Mouse (Mus musculus) kidney, postnatal 36 days (tissue): ENCODE measurements at regions not wholly inside any gene's neighbourhood (a gene's known extent, or its start where the extent isn't known, plus 50 kb on each side); places are given as distances from the start of the nearest gene placed in this dataset.

Experiments
- DNase-seq, 2 experiments: peaks; one replicate each; pipeline ENCODE4 v3.0.0; 2021 to 2022; ENCODE audit warnings: mixed read lengths in 2 of 2

DNA sequence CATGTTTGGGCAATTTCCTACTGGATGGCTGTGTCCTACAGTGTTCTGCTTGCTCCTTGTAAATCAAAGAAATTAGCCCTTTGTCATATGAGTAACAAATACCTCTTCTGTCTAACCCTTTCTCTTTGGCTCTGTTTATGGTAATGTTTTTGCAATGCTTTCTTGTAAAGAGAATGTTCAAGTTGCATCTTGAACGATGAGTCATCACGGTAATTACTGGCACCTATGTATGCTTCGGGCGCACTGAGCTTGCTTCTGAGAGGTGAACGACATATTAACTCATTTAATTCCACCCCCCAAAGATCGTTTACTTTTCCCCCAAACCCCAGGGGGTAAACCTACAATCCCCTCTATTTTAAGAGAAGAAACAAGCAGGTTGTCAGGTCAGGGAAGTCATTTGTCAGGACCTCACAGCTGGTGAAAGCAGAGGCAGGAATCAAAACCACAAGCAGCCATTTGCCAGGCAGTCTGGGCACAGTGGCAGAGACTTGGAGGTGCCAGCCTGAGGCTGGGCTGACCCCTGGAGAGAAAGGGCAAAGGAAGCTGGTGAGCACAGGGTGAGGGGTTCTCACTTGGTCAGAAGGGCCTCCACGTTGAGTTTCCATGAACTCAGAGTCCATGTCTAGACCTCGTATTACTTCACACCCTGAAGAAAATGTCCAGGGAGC, 87.6 kb upstream of the Atp1a1 start:
- DNase-seq = no peak

DNA sequence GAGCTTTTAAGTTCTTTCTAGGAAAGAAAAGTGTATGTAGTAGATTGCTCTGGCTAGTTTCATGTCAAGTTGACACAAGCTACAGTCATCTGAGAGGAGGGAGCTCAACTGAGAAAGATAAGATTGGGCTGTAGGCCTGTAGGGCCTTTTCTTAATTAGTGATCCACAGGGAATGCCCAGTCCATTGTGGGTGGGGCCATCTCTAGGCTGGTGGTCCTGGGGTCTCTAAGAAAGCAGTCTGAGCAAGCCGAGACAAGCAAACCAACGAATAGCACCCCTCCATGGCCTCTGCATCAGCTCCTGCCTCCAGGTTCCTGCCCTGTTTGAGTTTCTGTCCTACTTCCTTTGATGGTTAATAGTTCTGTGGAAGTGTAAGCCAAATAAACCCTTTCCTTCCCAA, 86.3 kb upstream of the Atp1a1 start:
- DNase-seq = no peak

DNA sequence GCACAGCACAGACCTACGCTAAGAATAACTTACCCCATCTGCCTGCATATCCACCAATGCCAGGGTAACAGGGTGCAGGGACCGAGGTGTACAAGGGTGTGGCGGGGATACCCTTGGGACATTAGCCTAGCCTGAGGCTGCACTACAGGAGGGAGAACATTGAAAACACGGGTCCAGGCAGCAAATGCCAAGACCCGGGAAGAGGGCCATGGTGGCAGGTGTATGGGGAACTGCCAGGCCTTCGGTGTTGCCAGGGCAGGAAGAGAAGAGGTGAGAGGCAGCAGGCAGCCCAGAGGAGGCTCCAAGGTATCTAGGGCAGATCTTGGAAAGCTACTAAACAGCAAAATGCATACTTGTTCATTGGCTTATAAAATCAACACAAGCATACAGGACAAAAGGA, 85.7 kb upstream of the Atp1a1 start:
- no peak for DNase-seq

DNA sequence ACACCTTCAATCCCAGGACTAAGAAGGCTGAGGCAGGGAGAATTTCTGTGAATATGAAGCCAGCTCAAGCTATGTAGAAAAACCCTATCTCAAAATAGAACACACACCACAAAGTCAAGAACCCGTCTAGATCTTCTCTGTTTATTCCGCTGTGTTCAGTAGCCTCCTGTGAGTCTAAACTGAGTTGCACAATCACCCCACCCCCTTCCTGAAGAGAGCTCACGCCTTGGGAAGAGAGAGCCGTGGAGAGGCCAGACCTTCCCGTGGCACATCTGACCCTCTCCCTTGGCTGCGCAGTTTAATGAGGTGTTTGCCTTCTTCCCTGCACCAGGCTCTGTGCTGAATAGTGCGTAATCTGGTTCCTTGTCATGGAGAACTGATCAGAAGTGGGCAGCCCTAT, 80.7 kb upstream of the Atp1a1 start:
- no peak for DNase-seq

DNA sequence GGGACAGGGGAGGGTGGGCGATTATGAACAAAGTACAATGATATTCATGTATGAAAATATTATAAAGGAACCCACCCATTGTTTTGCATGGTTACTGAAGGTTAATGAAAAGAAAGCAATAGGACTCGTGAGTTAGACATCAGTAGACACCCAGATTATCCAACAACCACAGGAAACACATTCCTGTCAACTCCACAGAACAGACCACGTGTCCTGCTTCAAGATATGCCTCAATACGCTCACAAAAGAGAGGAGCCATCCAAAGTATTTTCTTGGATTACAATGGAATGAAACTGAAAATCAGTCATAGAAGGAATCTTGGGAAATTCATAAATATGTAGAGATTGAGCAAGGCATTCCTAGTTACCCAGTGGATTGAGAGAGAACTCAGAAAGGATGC, 68.5 kb upstream of the Atp1a1 start:
- peak in 1 of 2 experiments; percentile 44 for DNase-seq

DNA sequence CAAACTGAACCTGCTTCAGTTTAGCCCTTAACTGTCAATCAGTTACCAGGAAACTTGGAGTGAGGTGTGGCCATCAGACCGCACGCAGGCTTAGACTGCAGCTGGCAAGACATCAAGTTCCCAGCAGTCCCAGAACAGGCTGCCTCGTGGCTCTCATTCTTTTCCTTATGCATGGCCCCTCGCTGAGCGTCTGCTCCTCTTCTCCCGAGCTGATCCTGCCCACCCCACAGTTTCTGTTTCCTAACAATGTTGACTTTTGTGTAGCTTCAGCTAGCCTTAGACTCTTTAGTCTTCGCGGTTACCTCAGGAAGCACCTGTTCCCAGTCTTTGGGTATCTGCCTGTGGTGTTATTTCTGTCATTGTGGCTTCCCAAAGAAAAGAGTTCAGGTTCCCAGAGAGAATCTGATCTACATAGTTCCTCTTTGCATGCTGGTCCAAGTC, 66.1 kb upstream of the Atp1a1 start:
- DNase-seq = peak; percentile 83 to 93

DNA sequence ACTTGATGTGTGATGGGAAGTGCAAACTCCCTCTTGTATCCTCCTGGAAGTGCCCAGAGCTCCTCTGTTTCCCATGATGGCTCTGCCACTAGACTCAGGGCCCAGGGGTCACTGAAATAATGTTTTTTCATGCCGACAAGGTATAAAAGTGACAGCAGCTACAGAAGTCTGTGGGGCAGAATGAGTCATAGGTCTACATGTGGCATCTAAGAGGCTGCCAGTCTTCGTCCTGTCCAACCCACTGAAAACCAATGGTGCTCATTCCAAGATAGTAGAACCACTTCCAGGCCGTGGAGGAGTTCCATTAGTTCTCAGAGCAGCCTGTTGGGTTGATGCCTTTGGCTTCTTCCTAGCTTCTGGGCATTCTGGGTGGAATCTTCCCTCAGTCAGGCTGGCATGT, 65.3 kb upstream of the Atp1a1 start:
- no peak for DNase-seq

DNA sequence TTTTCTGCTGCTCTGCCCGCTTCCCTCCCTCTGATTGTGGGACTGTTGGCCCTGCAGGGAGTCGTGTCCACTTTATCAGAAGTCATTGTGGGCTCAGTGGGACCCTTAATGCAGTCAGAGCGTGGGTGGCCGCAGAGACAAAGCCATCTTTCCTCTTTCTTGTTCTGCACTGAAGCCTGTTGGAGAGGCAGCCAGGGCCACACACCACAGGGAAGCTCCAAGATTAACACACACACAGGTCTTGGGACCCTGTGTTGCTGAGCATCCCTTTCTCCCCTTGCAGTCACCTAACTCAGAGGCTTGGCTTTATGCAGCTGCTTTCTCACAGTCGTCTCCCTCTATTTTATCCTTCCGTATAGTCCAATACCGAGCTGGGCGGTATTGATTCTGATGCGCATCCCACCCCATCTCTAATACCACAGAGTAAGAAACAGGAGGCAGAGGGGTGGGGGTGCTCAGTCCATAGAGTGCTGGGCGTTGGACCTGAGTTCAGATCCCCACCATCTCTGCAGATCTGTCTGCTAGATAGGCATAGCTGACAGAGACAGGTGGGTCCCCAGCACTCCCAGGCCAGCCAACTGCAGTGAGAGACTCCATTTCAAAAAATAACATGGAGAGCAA, 63.4 kb upstream of the Atp1a1 start:
- no peak for DNase-seq

DNA sequence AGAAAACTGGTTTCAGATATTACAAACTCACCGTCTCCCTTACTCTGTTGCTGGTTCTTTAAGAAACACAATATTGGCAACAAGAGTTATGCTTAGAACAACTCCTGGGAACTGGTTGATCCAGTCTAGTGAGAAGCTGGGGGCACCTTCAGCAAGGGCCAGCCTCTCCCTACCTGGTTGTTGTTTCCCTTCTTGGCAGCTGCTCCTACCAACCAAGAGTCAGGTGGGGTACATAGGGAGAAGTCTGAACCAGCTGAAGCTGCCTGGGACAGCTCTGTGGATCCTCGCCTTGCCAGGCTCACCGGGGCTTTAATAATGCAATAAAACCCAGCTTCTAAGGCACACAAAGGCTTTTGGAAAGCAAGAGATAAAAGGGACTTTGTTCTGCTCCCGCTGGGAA, 62.7 kb upstream of the Atp1a1 start:
- DNase-seq = peak; percentile 64 to 82

DNA sequence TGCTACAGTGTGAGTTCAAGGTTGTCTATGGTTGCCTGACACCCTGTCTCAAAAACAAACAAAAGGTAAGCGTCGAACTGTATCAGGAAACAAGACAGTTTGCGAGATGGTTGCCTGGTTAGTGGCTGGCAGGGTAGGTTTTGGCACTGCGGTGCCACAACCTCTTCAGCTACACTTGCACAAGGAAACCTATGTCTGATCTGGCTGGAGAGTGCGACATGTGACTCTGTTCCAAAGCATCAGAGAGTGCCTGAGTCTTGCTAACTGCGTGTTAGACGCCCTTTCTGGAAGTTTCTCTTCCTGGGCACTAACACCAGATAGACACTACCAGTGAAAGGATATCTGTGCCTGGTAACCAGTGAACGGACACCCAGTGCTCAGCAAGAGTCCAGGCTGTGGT, 62.1 kb upstream of the Atp1a1 start:
- DNase-seq = no peak

DNA sequence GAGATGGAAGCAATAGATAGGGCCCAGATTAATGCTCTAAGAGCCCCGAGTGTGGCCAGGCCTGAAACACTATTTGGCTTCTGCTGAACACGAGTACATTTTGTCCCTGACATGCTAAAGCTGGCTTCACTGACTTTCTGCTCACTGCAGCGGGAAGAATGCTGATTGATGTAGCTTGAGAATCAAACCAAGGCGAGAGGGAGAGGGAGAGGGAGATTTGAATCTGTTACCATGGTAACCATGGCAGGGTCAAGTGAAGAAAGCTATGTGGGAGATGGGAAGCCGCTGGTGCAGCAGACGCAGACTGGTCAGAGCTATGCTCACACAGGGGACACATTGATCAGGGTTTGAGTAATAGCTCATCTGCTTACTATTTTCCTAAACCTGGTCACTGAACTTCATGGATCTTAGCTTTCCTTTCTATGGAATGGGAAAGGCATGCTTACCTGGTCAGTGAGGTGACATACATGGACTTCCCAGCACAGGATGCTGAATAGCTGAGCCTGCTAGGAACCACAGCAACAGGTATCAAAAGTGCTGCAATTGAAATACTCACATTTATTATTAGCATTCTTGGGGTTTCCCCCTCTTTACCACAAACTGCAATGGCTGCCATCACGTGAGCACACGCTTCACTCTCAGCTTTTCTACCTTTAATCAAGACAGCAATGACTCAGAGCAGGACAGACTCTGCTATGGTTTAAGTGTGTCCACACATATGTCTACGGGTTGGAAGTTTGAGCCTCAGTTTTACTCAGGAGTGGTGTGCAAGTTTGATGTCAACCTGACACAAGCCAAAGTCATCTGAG, 56.9 kb upstream of the Atp1a1 start:
- DNase-seq = peak in 1 of 2 experiments; percentile 57

DNA sequence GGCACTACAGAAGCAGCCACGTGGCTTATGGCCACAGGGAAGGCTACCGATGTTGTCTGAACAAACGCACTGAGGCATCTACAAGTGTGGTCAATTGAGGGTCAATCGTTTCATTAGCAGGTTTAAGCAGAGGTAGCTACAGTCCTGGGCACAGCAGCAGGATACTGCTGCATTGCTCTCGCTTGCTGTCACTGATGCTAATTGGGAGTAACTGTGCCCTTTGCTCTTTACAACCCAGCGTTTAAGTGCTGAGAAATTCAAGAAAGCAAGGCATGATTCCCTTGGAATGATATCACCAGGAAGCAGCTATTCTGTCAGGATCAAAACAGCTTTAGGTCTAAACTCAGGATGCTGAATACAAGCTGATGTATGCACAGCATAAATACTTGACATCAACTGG, 56.2 kb upstream of the Atp1a1 start:
- DNase-seq = no peak

DNA sequence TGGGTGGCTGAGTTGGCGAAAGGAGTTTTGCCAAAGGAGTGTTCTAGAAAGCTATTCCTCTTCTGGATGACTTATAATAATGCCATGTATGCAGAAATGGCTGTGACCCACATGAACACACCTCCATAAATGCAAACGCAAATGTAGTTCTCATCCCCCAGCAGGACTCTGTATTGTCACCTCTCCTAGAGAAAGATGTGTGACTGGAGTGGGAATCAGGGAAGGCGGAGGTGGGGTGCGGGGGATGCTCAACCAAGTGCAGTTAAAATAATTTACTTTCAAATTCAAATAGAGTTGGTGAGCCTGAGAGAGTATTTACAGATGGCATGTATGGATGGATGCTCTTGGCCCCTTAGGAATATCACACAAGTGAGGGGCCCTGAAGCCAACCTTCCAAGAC, 55.7 kb upstream of the Atp1a1 start:
- no peak for DNase-seq

DNA sequence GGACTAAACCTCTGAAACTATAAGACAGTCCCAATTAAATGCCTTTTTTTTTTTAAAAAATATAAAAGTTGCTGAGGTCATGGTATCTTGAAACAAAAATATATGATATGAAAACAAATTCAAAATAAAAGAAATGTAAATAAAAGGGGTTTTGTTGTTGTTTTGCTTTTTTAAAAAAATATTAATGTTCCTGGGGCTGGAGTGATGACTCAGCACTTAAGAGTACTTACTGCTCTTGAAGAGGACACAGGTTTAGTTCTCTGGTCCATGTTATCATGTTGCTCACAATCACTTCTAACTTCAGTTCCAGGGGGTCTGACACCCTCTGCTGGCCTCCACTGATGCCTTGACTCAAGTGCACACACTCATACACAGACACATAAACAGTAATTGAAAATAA, 53.5 kb upstream of the Atp1a1 start:
- no peak for DNase-seq

DNA sequence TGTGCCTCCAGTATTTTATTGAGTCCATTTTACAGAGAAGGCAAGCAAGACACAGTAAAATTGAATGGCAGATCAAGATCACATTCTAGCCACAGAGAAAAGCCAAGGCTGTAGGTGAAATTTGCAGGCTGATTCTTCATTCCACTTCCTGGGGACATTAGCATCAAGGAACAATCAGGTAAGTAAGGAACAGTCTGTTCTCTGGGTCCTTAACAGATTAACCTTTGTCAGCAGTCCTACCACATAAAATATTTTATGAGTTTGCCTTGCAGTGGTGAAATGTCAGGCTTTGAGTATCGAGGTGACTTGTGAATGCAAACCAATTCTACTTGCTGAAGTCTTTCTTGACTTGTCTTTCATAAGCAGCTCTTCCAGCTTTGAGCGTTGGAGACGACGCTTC, 50.2 kb upstream of the Atp1a1 start:
- peak in 1 of 2 experiments; percentile 38 for DNase-seq
